Mouse (Mus musculus) myocyte (in vitro differentiated cells): Measurements from ENCODE around the gene Cd5.

ENCODE experiments used
- CEBPB ChIP-seq: IDR thresholded peaks from 2 replicates; pipeline ENCODE4 v1.6.1; 2011; ENCODE audit warnings: mild to moderate bottlenecking, moderate library complexity; ENCODE audit not compliant: poor library complexity, insufficient read depth, severe bottlenecking
- E2F4 ChIP-seq: IDR thresholded peaks from one replicate; pipeline ENCODE4 v1.6.1; 2011; ENCODE audit warnings: mild to moderate bottlenecking, control low read depth, moderate library complexity; ENCODE audit not compliant: insufficient read depth
- MAX ChIP-seq: IDR thresholded peaks from one replicate; pipeline ENCODE4 v1.6.1; 2011; ENCODE audit warnings: low read depth, mild to moderate bottlenecking, control low read depth
- POLR2A ChIP-seq: IDR thresholded peaks from one replicate; pipeline ENCODE4 v1.6.1; 2011; ENCODE audit warnings: low read depth, mild to moderate bottlenecking, control low read depth, moderate library complexity; ENCODE audit not compliant: insufficient read length
- POLR2AphosphoS2 ChIP-seq: IDR thresholded peaks from one replicate; pipeline ENCODE4 v1.6.1; 2011; ENCODE audit warnings: low read depth, control low read depth; ENCODE audit not compliant: insufficient read length
- REST ChIP-seq: IDR thresholded peaks from one replicate; pipeline ENCODE4 v1.6.1; 2011; ENCODE audit warnings: mild to moderate bottlenecking, control low read depth, moderate library complexity; ENCODE audit not compliant: insufficient read depth, insufficient read length
- TCF12 ChIP-seq: IDR thresholded peaks from one replicate; pipeline ENCODE4 v1.6.1; 2011; ENCODE audit warnings: mild to moderate bottlenecking, control low read depth; ENCODE audit not compliant: poor library complexity, insufficient read depth, severe bottlenecking
- USF1 ChIP-seq: IDR thresholded peaks from one replicate; pipeline ENCODE4 v1.6.1; 2011; ENCODE audit warnings: low read depth, mild to moderate bottlenecking, control low read depth, moderate library complexity

- TF ChIP-seq MAX (no peak), POLR2A (no peak), E2F4 (no peak), TCF12 (no peak), USF1 (no peak), CEBPB (no peak), REST (no peak), POLR2AphosphoS2 (no peak)
Measured at GRCm38 (mm10) chr19:10721064-10721463, 17.7 kb downstream of the Cd5 start.
